34 mouse cellular contexts compared by ENCODE assay signal in genomic region chr14:122765951-122766350, GRCm38 (mm10).
"Had no signal": no experiment of that assay in that cellular context is flagged by ENCODE, and none has a peak within 500 bp of the region (broad histone marks: within the 10 kb centered on the region; RNA-seq: fewer than 3 reads in every experiment).

No protein-coding gene starts in this region.

- H3K9ac ChIP-seq: heart, embryonic 12.5 days; heart, embryonic 13.5 days; heart, embryonic 15.5 days; hindbrain, embryonic 12.5 days; hindbrain, embryonic 13.5 days; hindbrain, embryonic 14.5 days; hindbrain, embryonic 15.5 days; intestine, embryonic 15.5 days; kidney, embryonic 15.5 days had no signal

- DNase-seq: heart, postnatal 10 days; heart, postnatal 14 days; heart, postnatal 36 days; heart, postnatal 4 days; kidney, adult 11 months; kidney, adult 18-20 months; kidney, adult 2 months; kidney, adult 8-10 months; kidney, adult 9 months; kidney, postnatal 10 days; kidney, postnatal 14 days; kidney, postnatal 25 days; kidney, postnatal 36 days; kidney, postnatal 4 days; layer of hippocampus, adult 9-11 months; layer of hippocampus, postnatal 36 days had no signal

- H3K27ac ChIP-seq: heart, embryonic 10.5 days; heart, embryonic 13.5 days; heart, embryonic 15.5 days; hindbrain, embryonic 10.5 days; hindbrain, embryonic 12.5 days; hindbrain, embryonic 13.5 days; hindbrain, embryonic 14.5 days; hindbrain, embryonic 15.5 days; hindbrain, postnatal 0 days; intestine, embryonic 15.5 days; kidney, embryonic 15.5 days; kidney, postnatal 0 days; layer of hippocampus, adult 2 months had no signal

- H3K4me2 ChIP-seq: heart, embryonic 12.5 days; heart, embryonic 13.5 days; heart, embryonic 15.5 days; hindbrain, embryonic 12.5 days; hindbrain, embryonic 13.5 days; hindbrain, embryonic 14.5 days; hindbrain, embryonic 15.5 days; intestine, embryonic 15.5 days; kidney, embryonic 15.5 days had no signal

- H3K27me3 ChIP-seq: heart, embryonic 12.5 days; heart, embryonic 13.5 days; heart, embryonic 15.5 days; hindbrain, embryonic 12.5 days; hindbrain, embryonic 13.5 days; hindbrain, embryonic 15.5 days; intestine, embryonic 15.5 days; kidney, embryonic 15.5 days had no signal

- H3K9me3 ChIP-seq: heart, embryonic 10.5 days; heart, embryonic 12.5 days; heart, embryonic 13.5 days; heart, embryonic 15.5 days; hindbrain, embryonic 10.5 days; hindbrain, embryonic 12.5 days; hindbrain, embryonic 13.5 days; hindbrain, embryonic 15.5 days; intestine, embryonic 15.5 days; kidney, embryonic 15.5 days had no signal

- ATAC-seq: hindbrain, embryonic 16.5 days; hindbrain, postnatal 0 days; inflammation-experienced regulatory T-cells, adult 6 months; intestine, embryonic 15.5 days; intestine, embryonic 16.5 days; intestine, postnatal 0 days had no signal

- H3K4me1 ChIP-seq: heart, embryonic 10.5 days; heart, embryonic 13.5 days; heart, embryonic 15.5 days; hindbrain, embryonic 10.5 days; hindbrain, embryonic 15.5 days; intestine, embryonic 15.5 days; kidney, embryonic 15.5 days had no signal

- H3K4me3 ChIP-seq: heart, embryonic 10.5 days; heart, embryonic 12.5 days; heart, embryonic 13.5 days; heart, embryonic 15.5 days; hindbrain, embryonic 10.5 days; hindbrain, embryonic 12.5 days; hindbrain, embryonic 13.5 days; hindbrain, embryonic 15.5 days; intestine, embryonic 15.5 days; kidney, embryonic 15.5 days; layer of hippocampus, adult 2 months had no signal

- H3K36me3 ChIP-seq: heart, embryonic 10.5 days; heart, embryonic 12.5 days; heart, embryonic 13.5 days; heart, embryonic 15.5 days; hindbrain, embryonic 10.5 days; hindbrain, embryonic 12.5 days; hindbrain, embryonic 13.5 days; hindbrain, embryonic 15.5 days; intestine, embryonic 15.5 days; kidney, embryonic 15.5 days had no signal
